Mouse (Mus musculus) erythroblast, embryonic 14.5 days (primary cell): ENCODE measurements around the gene Rps9.
"Not testable (repeated sequence)": the region's sequence is repeated elsewhere in the genome, so short reads cannot be mapped to it uniquely, and the experiment has no call there.

Source experiments
- GATA1 ChIP-seq: IDR thresholded peaks from 2 replicates; pipeline ENCODE4 v1.6.1; 2012; ENCODE audit warnings: low read length, inconsistent platforms, mixed read lengths
- TAL1 ChIP-seq: IDR thresholded peaks from 3 replicates; pipeline ENCODE4 v1.6.1; 2012; ENCODE audit warnings: low read length, inconsistent platforms, mixed read lengths

- TF ChIP-seq GATA1, TAL1: not testable (repeated sequence)
Measured at GRCm38 (mm10) chr7:3732675-3733074, 28.9 kb downstream of the Rps9 start.
